In the genomic region with DNA sequence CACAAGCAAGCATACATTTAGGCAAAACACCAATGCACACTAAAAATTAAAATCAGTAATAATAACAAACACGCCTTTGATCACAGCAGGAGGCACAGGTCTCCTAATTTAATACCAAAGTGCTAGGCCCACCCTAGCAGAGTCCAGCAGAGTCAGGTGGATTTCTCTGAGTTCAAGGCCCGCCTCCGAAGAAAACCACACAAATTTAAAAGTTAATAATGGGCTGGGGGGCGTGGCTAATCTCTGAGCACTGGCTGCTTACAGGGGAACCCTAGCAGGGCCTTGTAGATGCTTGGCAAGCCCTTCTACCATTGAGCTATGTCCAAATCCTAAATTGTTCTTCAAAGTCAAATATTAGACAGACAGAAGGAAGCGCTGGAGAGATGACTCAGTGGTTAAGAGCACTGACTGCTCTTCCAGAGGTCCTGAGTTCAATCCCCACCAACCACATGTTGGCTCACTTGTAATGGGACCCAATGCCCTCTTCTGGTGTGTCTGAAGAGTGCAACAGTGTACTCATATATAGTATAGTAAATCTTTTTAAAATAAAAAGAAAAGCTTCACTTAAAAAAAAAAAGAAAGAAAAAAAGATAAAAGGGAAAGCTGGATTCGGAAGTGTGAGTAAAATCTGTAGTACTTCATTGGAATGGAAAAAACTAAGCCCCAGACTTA, we compare ENCODE assay signal across 8 mouse cellular contexts. TPM values are rescaled to one million over a fixed set of nuclear protein-coding genes. Genes with fewer than 3 reads are reported as not detected.
DNase-seq lines count a peak whose midpoint lies in the region; ATAC-seq and TF ChIP-seq lines count a peak whose summit lies in the region.

No protein-coding gene starts in this region.

- no peak overlapping the region; the same call in 1 of the 2 replicates for H3K27ac ChIP-seq in lung, postnatal 0 days (ENCODE audit: low read length)
- H3K27ac ChIP-seq in intestine, embryonic 14.5 days (ENCODE audit: low read depth), result peak overlapping the region; percentile 100
- H3K27ac ChIP-seq in midbrain, embryonic 12.5 days (replicated peaks), result peak overlapping the region; percentile 98

- H3K9ac ChIP-seq in lung, postnatal 0 days (replicated peaks; ENCODE audit: low read depth), result no peak overlapping the region
- peak overlapping the region; percentile 94 for H3K9ac ChIP-seq in intestine, embryonic 14.5 days (ENCODE audit: low read length)
- H3K9ac ChIP-seq in midbrain, embryonic 12.5 days (replicated peaks), result no peak overlapping the region

- H3K4me2 ChIP-seq in lung, postnatal 0 days (replicated peaks; ENCODE audit: low read depth, low read length), result peak overlapping the region; percentile 59
- H3K4me2 ChIP-seq in intestine, embryonic 14.5 days (ENCODE audit: low read length), result peak overlapping the region; percentile 53
- peak overlapping the region; percentile 53 for H3K4me2 ChIP-seq in midbrain, embryonic 12.5 days (replicated peaks)

- ATAC-seq in lung, postnatal 0 days, result no peak
- 0 out of 2 replicates have a peak, but pooled peaks have one; percentile 7 for ATAC-seq in common myeloid progenitor, adult 5-6 weeks (replicated peaks; ENCODE audit: low read depth, poor library complexity, severe bottlenecking)
- ATAC-seq in intestine, embryonic 14.5 days (replicated peaks; ENCODE audit: low FRiP score, low TSS enrichment, low read depth), result no peak
- ATAC-seq in midbrain, embryonic 12.5 days (ENCODE audit: low FRiP score, low read depth), result no peak

- 74% methylated on average over 6 of the region's 6 CpGs for WGBS in lung, postnatal 0 days
- 79% methylated on average over 6 of the region's 6 CpGs for WGBS in intestine, embryonic 14.5 days
- 79% methylated on average over 6 of the region's 6 CpGs for WGBS in midbrain, embryonic 12.5 days

- no peak for DNase-seq in lung, postnatal 0 days (ENCODE audit: low spot score)
- no peak for DNase-seq in lung, postnatal 10 days
- no peak for DNase-seq in intestine, embryonic 14.5 days (ENCODE audit: low spot score)
- no peak for DNase-seq in urinary bladder, postnatal 25 days (ENCODE audit: low spot score)
- DNase-seq in left cerebral cortex, adult 18-20 months (ENCODE audit: low spot score in 2 of 2), result no peak
- no peak for DNase-seq in adrenal gland, postnatal 14 days

- peaks cover 14% of the 10 kb centered on the region; the same call in 1 of the 2 replicates for H3K4me1 ChIP-seq in lung, postnatal 0 days (ENCODE audit: insufficient read depth, low read depth, low read length)
- no peaks in the 10 kb centered on the region; the same call in 1 of the 2 replicates for H3K4me1 ChIP-seq in intestine, embryonic 14.5 days (replicated peaks; ENCODE audit: control insufficient read depth, insufficient read depth, low read length)
- peaks cover 9% of the 10 kb centered on the region for H3K4me1 ChIP-seq in midbrain, embryonic 12.5 days

- H3K36me3 ChIP-seq in lung, postnatal 0 days (ENCODE audit: insufficient read depth, low read length), result 0 out of 2 replicates have a peak, but pooled peaks cover 4% of the 10 kb centered on the region
- peaks cover 48% of the 10 kb centered on the region for H3K36me3 ChIP-seq in intestine, embryonic 14.5 days (ENCODE audit: control insufficient read depth, insufficient read depth, low read length)
- peaks cover 61% of the 10 kb centered on the region for H3K36me3 ChIP-seq in midbrain, embryonic 12.5 days

- TF ChIP-seq EP300 in lung, postnatal 0 days (IDR thresholded peaks at IDR 0.05), result no peak

- no peaks in the 10 kb centered on the region for H3K27me3 ChIP-seq in lung, postnatal 0 days (replicated peaks; ENCODE audit: insufficient read depth, low read length)
- no peaks in the 10 kb centered on the region for H3K27me3 ChIP-seq in intestine, embryonic 14.5 days (replicated peaks; ENCODE audit: control insufficient read depth, insufficient read depth, low read length)
- H3K27me3 ChIP-seq in midbrain, embryonic 12.5 days, result no peaks in the 10 kb centered on the region

- no peak for TF ChIP-seq CTCF in lung, postnatal 0 days (IDR thresholded peaks at IDR 0.05)

- H3K4me3 ChIP-seq in lung, postnatal 0 days (ENCODE audit: low read depth, low read length), result peak overlapping the region; percentile 85; the same call in 1 of the 2 replicates
- peak overlapping the region; percentile 81 for H3K4me3 ChIP-seq in intestine, embryonic 14.5 days (ENCODE audit: low read depth, low read length)
- H3K4me3 ChIP-seq in midbrain, embryonic 12.5 days, result peak overlapping the region; percentile 63; the same call in 1 of the 2 replicates

- no peaks in the 10 kb centered on the region for H3K9me3 ChIP-seq in lung, postnatal 0 days (ENCODE audit: low read length)
- no peaks in the 10 kb centered on the region for H3K9me3 ChIP-seq in intestine, embryonic 14.5 days (ENCODE audit: control insufficient read depth, low read length)
- no peaks in the 10 kb centered on the region for H3K9me3 ChIP-seq in midbrain, embryonic 12.5 days

RNA-seq across cellular contexts. Expression of gene Gabpb2, which starts 0.9 kb away (rescaled TPM):
- polyA plus RNA-seq in lung, postnatal 0 days (2015; fragmentation: Nextera tagmentation; extraction: Ambion mirVana), result 4.3 and 4.7 TPM in 2 replicates
- 50.1 and 53.9 TPM in 2 replicates for total RNA-seq in common myeloid progenitor, adult 5-6 weeks (2017)
- 10.8 and 10.9 TPM in 2 replicates for polyA plus RNA-seq in intestine, embryonic 14.5 days (2014; fragmentation: Nextera tagmentation; extraction: Ambion mirVana)
- polyA plus RNA-seq in midbrain, embryonic 12.5 days (2016; fragmentation: Nextera tagmentation; extraction: Ambion mirVana), result 11.0 and 11.6 TPM in 2 replicates
- total RNA-seq in left cerebral cortex, adult 18-20 months (2021), result 10 to 100 TPM in 1 of 2 experiments, 1 to 10 TPM in 1; 9.6 to 10.4 TPM
- 22.6 and 26.4 TPM in 2 replicates for total RNA-seq in adrenal gland, postnatal 14 days (2021)

RNA-seq across cellular contexts. Expression of gene Cdc42se1, which starts 9.9 kb away (rescaled TPM):
- polyA plus RNA-seq in lung, postnatal 0 days (2015; fragmentation: Nextera tagmentation; extraction: Ambion mirVana), result 104 and 120 TPM in 2 replicates
- 55.4 and 57.6 TPM in 2 replicates for total RNA-seq in common myeloid progenitor, adult 5-6 weeks (2017)
- polyA plus RNA-seq in intestine, embryonic 14.5 days (2014; fragmentation: Nextera tagmentation; extraction: Ambion mirVana), result 92.6 and 98.7 TPM in 2 replicates
- polyA plus RNA-seq in midbrain, embryonic 12.5 days (2016; fragmentation: Nextera tagmentation; extraction: Ambion mirVana), result 91.0 and 93.9 TPM in 2 replicates
- total RNA-seq in left cerebral cortex, adult 18-20 months (2021), result 10 to 100 TPM; 57.0 to 60.1 TPM
- 63.3 and 80.3 TPM in 2 replicates for total RNA-seq in adrenal gland, postnatal 14 days (2021)

RNA-seq across cellular contexts. Expression of gene Mllt11, which starts 13.4 kb away (rescaled TPM):
- polyA plus RNA-seq in lung, postnatal 0 days (2015; fragmentation: Nextera tagmentation; extraction: Ambion mirVana), result 5.9 and 6.5 TPM in 2 replicates
- 7.9 and 9.2 TPM in 2 replicates for total RNA-seq in common myeloid progenitor, adult 5-6 weeks (2017)
- polyA plus RNA-seq in intestine, embryonic 14.5 days (2014; fragmentation: Nextera tagmentation; extraction: Ambion mirVana), result 38.5 and 38.9 TPM in 2 replicates
- polyA plus RNA-seq in midbrain, embryonic 12.5 days (2016; fragmentation: Nextera tagmentation; extraction: Ambion mirVana), result 101 and 106 TPM in 2 replicates
- 100 to 1,000 TPM; 265 to 266 TPM for total RNA-seq in left cerebral cortex, adult 18-20 months (2021)
- 6.9 and 15.1 TPM in 2 replicates for total RNA-seq in adrenal gland, postnatal 14 days (2021)

RNA-seq across cellular contexts. Expression of gene Gm128, which starts 22.8 kb away (rescaled TPM):
- polyA plus RNA-seq in lung, postnatal 0 days (2015; fragmentation: Nextera tagmentation; extraction: Ambion mirVana), result 1.5 and 1.6 TPM in 2 replicates
- 0.64 and 0.82 TPM in 2 replicates for total RNA-seq in common myeloid progenitor, adult 5-6 weeks (2017)
- 0.26 and 0.40 TPM in 2 replicates for polyA plus RNA-seq in intestine, embryonic 14.5 days (2014; fragmentation: Nextera tagmentation; extraction: Ambion mirVana)
- polyA plus RNA-seq in midbrain, embryonic 12.5 days (2016; fragmentation: Nextera tagmentation; extraction: Ambion mirVana), result 0.26 TPM in 1 of 2 replicates, not detected in the other
- total RNA-seq in left cerebral cortex, adult 18-20 months (2021), result under 1 TPM in 1 of 2 experiments, not detected in 1; 0.37 TPM
- total RNA-seq in adrenal gland, postnatal 14 days (2021), result not detected in 2 replicates

RNA-seq across cellular contexts. Expression of gene Bnipl, which starts 32.4 kb away (rescaled TPM):
- polyA plus RNA-seq in lung, postnatal 0 days (2015; fragmentation: Nextera tagmentation; extraction: Ambion mirVana), result 2.5 and 2.8 TPM in 2 replicates
- not detected in 2 replicates for total RNA-seq in common myeloid progenitor, adult 5-6 weeks (2017)
- 1.0 and 1.7 TPM in 2 replicates for polyA plus RNA-seq in intestine, embryonic 14.5 days (2014; fragmentation: Nextera tagmentation; extraction: Ambion mirVana)
- polyA plus RNA-seq in midbrain, embryonic 12.5 days (2016; fragmentation: Nextera tagmentation; extraction: Ambion mirVana), result 0.33 and 0.38 TPM in 2 replicates
- total RNA-seq in left cerebral cortex, adult 18-20 months (2021), result under 1 TPM in 1 of 2 experiments, not detected in 1; 0.63 TPM
- 0.19 and 0.34 TPM in 2 replicates for total RNA-seq in adrenal gland, postnatal 14 days (2021)

Comparison
In these comparisons a context has a peak if more than half of its experiments do, and no peak if none do; other contexts are left out.
1. RNA of gene Mllt11, which starts 13.4 kb away (total RNA-seq): 265 to 266 TPM in left cerebral cortex, adult 18-20 months; 7.9 to 9.2 TPM in common myeloid progenitor, adult 5-6 weeks and 6.9 to 15.1 TPM in adrenal gland, postnatal 14 days; every median in the first group is over 10 times any median in the second.
2. Peak in every context shown above with its lines, with median percentiles within 50 percentile points of each other: H3K4me2 ChIP-seq and H3K4me3 ChIP-seq.